Mouse (Mus musculus) liver, adult 10 weeks (tissue): ENCODE measurements around the gene Abce1. TPM values are rescaled to one million over a fixed set of nuclear protein-coding genes. Genes with fewer than 3 reads are reported as not detected.

Experiments used
- polyA plus RNA-seq: library from polyadenylated mRNA; stranded (reverse); fragments of 350-450 nt; fragmentation: Illumina TruSeq; extraction: RNeasy Lipid Tissue Mini Kit (QIAGEN cat#74804); gene quantifications from one replicate; pipeline ENCODE4 v1.2.3, GENCODE M21; 2014; ENCODE audit warnings: low read depth, low replicate concordance

Abce1 gene
- 115 TPM for polyA plus RNA-seq

GRCm38 (mm10) chr8:79711064-79711961 is at the start of gene Abce1, which contains the start of gene Anapc10:
Gene Abce1, minus strand, starts transcription at chr8:79711740.
Gene Anapc10, plus strand, starts transcription at chr8:79711820.

GRCm38 (mm10) chr8:79639586-79640451 is 71.7 kb downstream of the Abce1 start, which contains the start of gene Otud4:
Gene Otud4, plus strand, starts transcription at chr8:79639618.

Other genes starting within 250 kb of the Abce1 start
- gene Otud4, start 72.1 kb downstream of the Abce1 start, polyA plus RNA-seq, result 28.3 TPM
- gene Anapc10, start 80 bp upstream of the Abce1 start, polyA plus RNA-seq, result 12.6 TPM